Mouse (Mus musculus): ENCODE data around the gene Hba-x.
"Not testable (repeated sequence)": the region's sequence is repeated elsewhere in the genome, so short reads cannot be mapped to it uniquely, and the experiment has no call there.

DNA sequence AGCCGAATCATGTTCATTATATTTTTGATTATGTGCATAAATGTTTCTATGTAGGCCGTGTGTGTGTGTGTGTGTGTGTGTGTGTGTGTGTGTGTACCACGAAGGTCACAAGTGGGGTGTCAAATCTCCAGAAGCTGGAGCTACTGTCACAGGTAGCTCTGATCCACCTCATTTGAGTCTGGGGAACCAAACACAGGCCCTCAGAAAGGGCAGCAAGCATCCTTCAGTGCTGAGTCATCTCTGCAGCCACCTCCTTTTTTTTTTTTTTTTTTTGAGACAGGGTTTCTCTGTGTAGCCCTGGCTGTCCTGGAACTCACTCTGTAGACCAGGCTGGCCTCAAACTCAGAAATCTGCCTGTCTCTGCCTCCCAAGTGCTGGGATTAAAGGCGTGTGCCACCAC lies 16.6 kb downstream of the Hba-x start:
- not testable (repeated sequence) for TF ChIP-seq GATA1 (IDR thresholded peaks at IDR 0.05; ENCODE audit: borderline replicate concordance, low read length); FLI1 (IDR thresholded peaks at IDR 0.05; ENCODE audit: low read length)

Data from megakaryocyte, embryonic 14.5 days (primary cell).